Mouse (Mus musculus): Measurements from ENCODE around the gene Rtn4rl2. TPM values are rescaled to one million over a fixed set of nuclear protein-coding genes. Genes with fewer than 3 reads are reported as not detected.

Rtn4rl2 gene
- polyA plus RNA-seq, 1 experiment = not detected

GRCm38 (mm10) chr2:84838993-84839980, 47.2 kb downstream of the Rtn4rl2 start:
- Histone ChIP-seq H3K27me3 (ENCODE audit: control insufficient read depth, insufficient read depth, low read length, poor library complexity, severe bottlenecking) (no peaks in the 10 kb centered on the region), H3K27ac (ENCODE audit: insufficient read depth, low read length) (no peak overlapping the region)
- TF ChIP-seq CTCF (IDR thresholded peaks at IDR 0.05; ENCODE audit: low read depth, low read length) = no peak
- TF ChIP-seq EP300 (IDR thresholded peaks at IDR 0.05; ENCODE audit: insufficient read depth, low read depth, low read length) = peak; percentile 85
- TF ChIP-seq POLR2A (IDR thresholded peaks at IDR 0.05; ENCODE audit: insufficient read depth, low read length) = peak; percentile 54

GRCm38 (mm10) chr2:84838593-84838949, 47.9 kb downstream of the Rtn4rl2 start, which contains the start of gene Slc43a1:
Gene Slc43a1, plus strand, starts transcription at chr2:84838850.
- Histone ChIP-seq H3K4me3 (ENCODE audit: low read depth, low read length) (peak within 1 kb of the TSS; percentile 86), H3K4me1 (ENCODE audit: control insufficient read depth, insufficient read depth, low read length) (peaks cover 9% of the 10 kb centered on the region), H3K9ac (ENCODE audit: low read depth, poor library complexity, severe bottlenecking) (peak within 1 kb of the TSS; percentile 64), H3K36me3 (ENCODE audit: control insufficient read depth, insufficient read depth, low read length, poor library complexity, severe bottlenecking) (no peaks in the 10 kb centered on the region), H3K27ac (ENCODE audit: insufficient read depth, low read length) (peak within 1 kb of the TSS; percentile 35; the same call in 1 of the 2 replicates), H3K9me3 (replicated peaks; ENCODE audit: control insufficient read depth, insufficient read depth, low read length, poor library complexity, severe bottlenecking) (no peaks in the 10 kb centered on the region), H3K27me3 (ENCODE audit: control insufficient read depth, insufficient read depth, low read length, poor library complexity, severe bottlenecking) (no peaks in the 10 kb centered on the region)
- no peak for TF ChIP-seq CTCF (IDR thresholded peaks at IDR 0.05; ENCODE audit: low read depth, low read length)

More at GRCm38 (mm10) chr2:84838993-84839980, 47.2 kb downstream of the Rtn4rl2 start:
- Histone ChIP-seq H3K36me3 (ENCODE audit: control insufficient read depth, insufficient read depth, low read length, poor library complexity, severe bottlenecking) (no peaks in the 10 kb centered on the region; the same call in 1 of the 2 replicates), H3K4me1 (ENCODE audit: control insufficient read depth, insufficient read depth, low read length) (peaks cover 9% of the 10 kb centered on the region), H3K4me3 (ENCODE audit: low read depth, low read length) (peak overlapping the region; percentile 86), H3K9ac (ENCODE audit: low read depth, poor library complexity, severe bottlenecking) (peak overlapping the region; percentile 64), H3K9me3 (replicated peaks; ENCODE audit: control insufficient read depth, insufficient read depth, low read length, poor library complexity, severe bottlenecking) (no peaks in the 10 kb centered on the region)

DNA sequence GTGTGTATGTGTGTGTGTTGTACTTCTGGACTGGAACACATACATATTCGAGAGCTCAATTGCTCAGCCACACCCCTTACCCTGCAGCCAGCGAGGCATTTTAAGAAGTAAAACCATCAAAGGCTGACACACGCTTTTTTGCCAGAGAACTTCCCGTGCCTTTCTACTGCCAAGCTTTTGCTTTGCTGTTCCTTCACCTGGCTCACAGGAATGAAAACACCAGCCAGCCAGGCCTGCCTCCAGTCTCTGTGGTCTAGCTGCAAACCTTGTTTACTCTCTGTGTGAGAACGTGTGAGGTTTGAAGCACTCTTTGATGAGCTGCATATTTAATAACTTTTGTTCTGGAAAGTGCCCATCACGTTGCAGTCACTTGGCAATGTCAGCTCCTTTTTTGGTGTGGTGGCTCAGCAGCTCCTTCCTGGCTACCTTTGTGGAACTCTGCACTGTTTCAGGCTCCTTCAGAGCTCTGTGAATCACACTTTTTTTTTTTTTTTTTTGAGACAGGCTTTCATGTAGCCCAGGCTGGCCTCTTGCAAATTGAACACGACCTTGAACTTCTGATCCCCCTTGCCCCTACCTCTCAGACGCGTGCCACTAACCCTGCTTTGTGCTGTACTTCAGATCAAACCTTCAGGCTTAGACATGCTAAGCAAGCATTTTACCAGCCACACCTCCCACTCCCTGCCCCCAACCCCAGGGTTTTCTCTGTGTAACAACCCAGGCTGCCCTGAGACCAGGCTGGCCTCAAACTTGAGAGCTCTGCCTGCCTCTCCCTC, 48.5 kb downstream of the Rtn4rl2 start:
- peaks cover 9% of the 10 kb centered on the region for H3K4me1 ChIP-seq (ENCODE audit: control insufficient read depth, insufficient read depth, low read length)
- no peaks in the 10 kb centered on the region for H3K9me3 ChIP-seq (replicated peaks; ENCODE audit: control insufficient read depth, insufficient read depth, low read length, poor library complexity, severe bottlenecking)
- H3K27me3 ChIP-seq (ENCODE audit: control insufficient read depth, insufficient read depth, low read length, poor library complexity, severe bottlenecking) = no peaks in the 10 kb centered on the region
- no peak overlapping the region for H3K4me3 ChIP-seq (ENCODE audit: low read depth, low read length)
- peak overlapping the region; percentile 35; the same call in 1 of the 2 replicates for H3K27ac ChIP-seq (ENCODE audit: insufficient read depth, low read length)
- H3K9ac ChIP-seq (ENCODE audit: low read depth, poor library complexity, severe bottlenecking) = no peak overlapping the region
- peak; percentile 97 for TF ChIP-seq EP300 (IDR thresholded peaks at IDR 0.05; ENCODE audit: insufficient read depth, low read depth, low read length)
- TF ChIP-seq CTCF (IDR thresholded peaks at IDR 0.05; ENCODE audit: low read depth, low read length) = no peak
- H3K36me3 ChIP-seq (ENCODE audit: control insufficient read depth, insufficient read depth, low read length, poor library complexity, severe bottlenecking) = no peaks in the 10 kb centered on the region

GRCm38 (mm10) chr2:84837107-84837506, 49.4 kb downstream of the Rtn4rl2 start:
- Histone ChIP-seq H3K27ac (ENCODE audit: insufficient read depth, low read length) (no peak overlapping the region), H3K36me3 (ENCODE audit: control insufficient read depth, insufficient read depth, low read length, poor library complexity, severe bottlenecking) (no peaks in the 10 kb centered on the region), H3K4me1 (ENCODE audit: control insufficient read depth, insufficient read depth, low read length) (peaks cover 9% of the 10 kb centered on the region), H3K4me3 (ENCODE audit: low read depth, low read length) (no peak overlapping the region), H3K9me3 (replicated peaks; ENCODE audit: control insufficient read depth, insufficient read depth, low read length, poor library complexity, severe bottlenecking) (no peaks in the 10 kb centered on the region), H3K9ac (ENCODE audit: low read depth, poor library complexity, severe bottlenecking) (no peak overlapping the region), H3K27me3 (ENCODE audit: control insufficient read depth, insufficient read depth, low read length, poor library complexity, severe bottlenecking) (no peaks in the 10 kb centered on the region)
- peak; percentile 98 for TF ChIP-seq EP300 (IDR thresholded peaks at IDR 0.05; ENCODE audit: insufficient read depth, low read depth, low read length)
- TF ChIP-seq CTCF (IDR thresholded peaks at IDR 0.05; ENCODE audit: low read depth, low read length) = no peak

GRCm38 (mm10) chr2:84831666-84832391, 54.7 kb downstream of the Rtn4rl2 start:
- TF ChIP-seq CTCF (IDR thresholded peaks at IDR 0.05; ENCODE audit: low read depth, low read length) (peak; percentile 87), EP300 (IDR thresholded peaks at IDR 0.05; ENCODE audit: insufficient read depth, low read depth, low read length) (no peak), POLR2A (IDR thresholded peaks at IDR 0.05; ENCODE audit: insufficient read depth, low read length) (no peak)
- peaks cover 11% of the 10 kb centered on the region for H3K36me3 ChIP-seq (ENCODE audit: control insufficient read depth, insufficient read depth, low read length, poor library complexity, severe bottlenecking)
- no peak overlapping the region for H3K4me3 ChIP-seq (ENCODE audit: low read depth, low read length)
- H3K4me1 ChIP-seq (ENCODE audit: control insufficient read depth, insufficient read depth, low read length) = peaks cover under 1% of the 10 kb centered on the region
- no peaks in the 10 kb centered on the region for H3K9me3 ChIP-seq (replicated peaks; ENCODE audit: control insufficient read depth, insufficient read depth, low read length, poor library complexity, severe bottlenecking)
- H3K27me3 ChIP-seq (ENCODE audit: control insufficient read depth, insufficient read depth, low read length, poor library complexity, severe bottlenecking) = no peaks in the 10 kb centered on the region
- no peak overlapping the region for H3K9ac ChIP-seq (ENCODE audit: low read depth, poor library complexity, severe bottlenecking)
- no peak overlapping the region for H3K27ac ChIP-seq (ENCODE audit: insufficient read depth, low read length)
